Mouse (Mus musculus) ES-Bruce4 (cell line): ENCODE measurements around the gene Tekt1. TPM values are rescaled to one million over a fixed set of nuclear protein-coding genes. Genes with fewer than 3 reads are reported as not detected.

ENCODE experiments used
- H3K27ac ChIP-seq: 2 replicates; pipeline ENCODE4 v1.5.1; 2012; ENCODE audit warnings: low read length, inconsistent platforms; ENCODE audit not compliant: insufficient read depth
- H3K27me3 ChIP-seq: 2 replicates; pipeline ENCODE4 v1.6.1; 2012; ENCODE audit warnings: mild to moderate bottlenecking, low read length, inconsistent platforms; ENCODE audit not compliant: control insufficient read depth, poor library complexity, insufficient read depth, severe bottlenecking
- H3K36me3 ChIP-seq: 2 replicates; pipeline ENCODE4 v1.6.1; 2012; ENCODE audit warnings: inconsistent platforms, mild to moderate bottlenecking, low read length, moderate library complexity; ENCODE audit not compliant: control insufficient read depth, poor library complexity, insufficient read depth, severe bottlenecking
- H3K4me1 ChIP-seq: one replicate; pipeline ENCODE4 v1.8.1; 2011; ENCODE audit warnings: low read length; ENCODE audit not compliant: control insufficient read depth, insufficient read depth
- H3K4me3 ChIP-seq: 2 replicates; pipeline ENCODE4 v1.5.1; 2011; ENCODE audit warnings: low read depth, mild to moderate bottlenecking, low read length
- H3K9ac ChIP-seq: 2 replicates; pipeline ENCODE4 v1.6.1; 2012; ENCODE audit warnings: low read depth, mild to moderate bottlenecking, inconsistent platforms; ENCODE audit not compliant: poor library complexity, severe bottlenecking
- H3K9me3 ChIP-seq: replicated peaks from 2 replicates; pipeline ENCODE4 v1.6.1; 2012; ENCODE audit warnings: mild to moderate bottlenecking, low read length, inconsistent platforms; ENCODE audit not compliant: control insufficient read depth, poor library complexity, insufficient read depth, severe bottlenecking
- CTCF ChIP-seq: IDR thresholded peaks from one replicate; pipeline ENCODE4 v1.8.1; 2011; ENCODE audit warnings: low read depth, low read length
- EP300 ChIP-seq: IDR thresholded peaks from 2 replicates; pipeline ENCODE4 v1.6.1; 2011; ENCODE audit warnings: low read depth, low read length; ENCODE audit not compliant: insufficient read depth
- POLR2A ChIP-seq: IDR thresholded peaks from one replicate; pipeline ENCODE4 v1.8.1; 2011; ENCODE audit warnings: low read length; ENCODE audit not compliant: insufficient read depth
- polyA plus RNA-seq: library from polyadenylated mRNA; stranded (reverse); fragments of >200 nt; gene quantifications from 2 replicates; pipeline ENCODE4 v1.2.4, GENCODE M21; 2011; ENCODE audit warnings: low read depth; ENCODE audit not compliant: missing spikeins, insufficient read depth, insufficient read length

The Tekt1 gene
- polyA plus RNA-seq, 1 experiment = 0.87 TPM

DNA sequence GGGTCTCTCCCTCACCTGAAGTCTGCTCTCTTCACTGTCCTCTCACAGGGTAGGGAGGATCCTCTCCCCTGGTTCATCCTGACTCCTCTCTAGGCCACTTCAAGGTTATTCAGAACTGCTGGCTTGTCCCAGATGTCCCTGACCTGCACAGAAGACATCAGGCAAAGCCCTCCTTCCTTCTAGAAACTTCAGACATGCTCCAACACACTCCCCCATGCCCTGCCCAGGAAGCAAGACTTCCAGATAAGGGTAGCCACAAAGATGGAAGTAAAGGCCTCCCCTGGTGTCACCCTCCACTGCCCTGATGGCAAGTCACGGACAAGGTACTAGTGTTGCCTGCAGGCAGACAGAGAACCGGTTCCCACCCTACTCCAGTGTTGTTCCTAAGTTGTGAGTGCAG is 32.5 kb upstream of the Tekt1 start:
- Histone ChIP-seq H3K4me1 (peaks cover 4% of the 10 kb centered on the region), H3K27me3 (no peaks in the 10 kb centered on the region), H3K4me3 (no peak overlapping the region), H3K36me3 (peaks cover 4% of the 10 kb centered on the region; the same call in 1 of the 2 replicates), H3K27ac (no peak overlapping the region), H3K9ac (no peak overlapping the region), H3K9me3 (no peaks in the 10 kb centered on the region)
- TF ChIP-seq EP300 (no peak), CTCF (no peak), POLR2A (no peak)

DNA sequence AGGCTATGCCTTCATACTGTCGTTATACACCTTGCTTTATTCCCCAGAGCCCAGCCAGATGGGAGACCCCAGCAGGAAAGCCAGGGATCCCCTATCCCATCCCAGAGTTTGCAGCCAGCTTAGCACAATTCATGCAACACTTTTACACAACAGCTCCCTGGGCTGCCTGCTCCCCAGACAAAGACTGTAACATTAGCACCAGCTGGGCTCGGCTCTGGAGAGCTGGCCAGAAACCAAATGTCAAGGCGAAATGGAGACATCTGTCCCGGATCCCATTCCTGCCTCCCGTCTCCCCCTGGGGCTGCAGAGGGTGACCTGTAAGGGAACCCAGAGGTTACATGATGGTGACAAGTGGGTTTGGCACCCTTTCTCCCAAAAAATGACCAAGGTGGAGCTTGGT is 31.4 kb upstream of the Tekt1 start:
- no peak for TF ChIP-seq EP300
- no peak for TF ChIP-seq POLR2A
- TF ChIP-seq CTCF = no peak
- H3K36me3 ChIP-seq = peaks cover 2% of the 10 kb centered on the region; the same call in 1 of the 2 replicates
- H3K4me1 ChIP-seq = no peaks in the 10 kb centered on the region
- H3K27ac ChIP-seq = no peak overlapping the region
- no peaks in the 10 kb centered on the region for H3K27me3 ChIP-seq
- no peak overlapping the region for H3K9ac ChIP-seq
- no peak overlapping the region for H3K4me3 ChIP-seq
- H3K9me3 ChIP-seq = no peaks in the 10 kb centered on the region

DNA sequence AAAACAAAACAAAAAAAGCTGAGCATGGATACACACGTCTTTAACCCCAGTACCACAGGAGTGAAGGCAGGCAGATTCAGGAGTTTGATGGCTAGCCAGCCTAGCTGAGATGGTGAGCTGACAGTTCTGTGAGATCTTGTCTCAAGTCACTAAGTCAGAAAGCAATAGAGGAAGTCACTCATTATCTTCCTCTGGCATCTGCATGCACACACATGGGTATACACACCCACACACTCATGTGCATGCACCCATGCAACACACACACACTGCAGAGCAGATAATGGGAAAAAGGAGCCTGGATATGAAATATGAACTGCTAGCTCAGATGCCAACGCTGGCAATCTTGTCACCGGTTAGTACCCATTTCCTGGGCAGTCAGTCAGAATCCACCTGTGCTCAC is 31.0 kb upstream of the Tekt1 start:
- no peaks in the 10 kb centered on the region for H3K4me1 ChIP-seq
- no peaks in the 10 kb centered on the region for H3K9me3 ChIP-seq
- H3K9ac ChIP-seq = no peak overlapping the region
- no peak overlapping the region for H3K27ac ChIP-seq
- no peaks in the 10 kb centered on the region for H3K27me3 ChIP-seq
- TF ChIP-seq POLR2A (no peak), CTCF (no peak), EP300 (no peak)
- H3K4me3 ChIP-seq = no peak overlapping the region
- peaks cover 2% of the 10 kb centered on the region; the same call in 1 of the 2 replicates for H3K36me3 ChIP-seq

DNA sequence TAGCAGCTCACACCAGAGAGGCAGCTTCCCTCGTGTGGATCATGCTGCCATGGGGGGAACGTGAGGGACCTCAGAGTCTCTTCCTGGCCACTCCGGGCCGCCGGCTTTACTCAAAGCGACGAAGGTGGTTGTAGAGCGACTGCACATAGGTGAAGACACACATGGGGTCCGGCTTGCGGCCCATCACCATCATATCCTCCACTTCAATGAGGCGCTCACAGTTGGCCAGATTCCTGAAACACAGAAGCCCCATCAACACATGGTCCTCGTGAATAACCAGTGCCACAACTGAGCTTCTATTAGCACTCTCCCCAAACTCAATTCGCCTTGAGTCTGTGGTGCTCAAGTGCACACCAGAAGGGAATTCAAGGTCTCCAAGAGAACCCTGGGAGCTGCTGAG is 28.9 kb upstream of the Tekt1 start:
- no peak overlapping the region for H3K27ac ChIP-seq
- H3K4me3 ChIP-seq = no peak overlapping the region
- no peak for TF ChIP-seq EP300
- TF ChIP-seq CTCF = no peak
- TF ChIP-seq POLR2A = no peak
- H3K36me3 ChIP-seq = peaks cover 2% of the 10 kb centered on the region; the same call in 1 of the 2 replicates
- no peak overlapping the region for H3K9ac ChIP-seq
- H3K4me1 ChIP-seq = no peaks in the 10 kb centered on the region
- no peaks in the 10 kb centered on the region for H3K9me3 ChIP-seq
- H3K27me3 ChIP-seq = no peaks in the 10 kb centered on the region

DNA sequence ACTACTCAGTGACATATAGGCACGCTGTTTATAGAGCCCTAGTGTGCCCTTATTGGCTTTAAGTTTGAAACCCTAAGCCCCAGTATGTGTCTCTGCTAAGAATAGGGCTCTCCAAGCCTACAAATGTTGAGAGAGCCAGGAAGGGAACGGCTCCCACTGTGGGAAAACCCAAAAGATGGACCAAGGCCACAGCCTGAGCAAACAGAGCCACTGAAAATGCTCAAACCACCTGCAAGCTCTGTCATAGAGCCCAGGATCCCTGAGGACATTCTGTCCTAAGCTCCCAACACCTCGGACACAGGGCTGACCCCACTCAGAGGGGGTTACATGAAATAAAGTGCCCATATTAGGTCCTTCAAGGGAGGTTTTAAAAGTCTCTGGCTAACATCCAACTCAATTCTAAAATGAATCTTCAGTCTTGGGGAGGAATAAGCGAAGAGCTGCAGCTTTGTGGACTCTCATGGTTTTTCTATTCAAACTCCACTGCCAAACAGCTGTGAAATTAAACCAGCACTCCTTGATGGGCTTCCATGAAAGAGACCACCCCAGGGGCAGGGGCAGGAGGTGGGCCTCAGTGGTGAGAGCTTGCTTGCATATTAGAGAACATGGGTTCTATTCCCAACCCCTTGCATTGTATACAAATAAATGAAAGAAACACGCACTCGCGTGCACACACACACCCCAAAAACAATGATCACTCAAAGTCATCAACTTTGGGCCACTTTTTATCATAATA is 27.3 kb upstream of the Tekt1 start:
- Histone ChIP-seq H3K9ac (no peak overlapping the region), H3K4me3 (no peak overlapping the region), H3K4me1 (no peaks in the 10 kb centered on the region), H3K27ac (no peak overlapping the region), H3K9me3 (no peaks in the 10 kb centered on the region), H3K27me3 (no peaks in the 10 kb centered on the region), H3K36me3 (peaks cover 2% of the 10 kb centered on the region; the same call in 1 of the 2 replicates)
- no peak for TF ChIP-seq EP300
- no peak for TF ChIP-seq POLR2A
- TF ChIP-seq CTCF = no peak

DNA sequence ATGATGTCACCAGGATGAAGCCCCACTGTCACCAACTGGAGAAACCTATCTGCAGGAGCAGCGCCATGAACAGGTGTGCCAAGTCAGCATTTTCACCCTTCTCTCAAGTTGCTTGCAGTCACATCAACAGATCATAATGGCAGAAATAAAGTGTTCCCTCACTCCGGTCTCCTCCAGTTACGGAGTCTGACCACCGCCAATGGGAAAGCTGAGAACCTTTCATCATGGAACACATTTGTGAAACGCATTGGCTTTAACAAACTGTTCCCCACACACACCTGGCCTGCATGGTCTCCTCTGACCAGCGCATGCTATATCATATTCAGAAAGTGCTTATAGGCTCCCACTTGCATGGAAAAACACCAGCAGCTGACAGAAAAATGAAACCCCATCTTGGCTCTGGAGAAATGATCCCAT is 25.9 kb upstream of the Tekt1 start:
- H3K36me3 ChIP-seq = peaks cover 2% of the 10 kb centered on the region; the same call in 1 of the 2 replicates
- H3K4me1 ChIP-seq = no peaks in the 10 kb centered on the region

More for the DNA sequence above, 25.9 kb upstream of the Tekt1 start:
- Histone ChIP-seq H3K27me3 (no peaks in the 10 kb centered on the region), H3K4me3 (no peak overlapping the region), H3K27ac (no peak overlapping the region), H3K9ac (no peak overlapping the region), H3K9me3 (no peaks in the 10 kb centered on the region)
- no peak for TF ChIP-seq POLR2A
- no peak for TF ChIP-seq EP300
- no peak for TF ChIP-seq CTCF
